Mouse (Mus musculus) mammary gland, adult 2 months (tissue): ENCODE results near the gene Sec23a. TPM values are rescaled to one million over a fixed set of nuclear protein-coding genes. Genes with fewer than 3 reads are reported as not detected.

ENCODE experiments used
- polyA plus RNA-seq: library from polyadenylated mRNA; depleted of rRNA; stranded (reverse); fragments of >200 nt; gene quantifications from 2 replicates; pipeline ENCODE4 v1.2.3, GENCODE M21; 2012; ENCODE audit warnings: low replicate concordance; rRNA removed

The Sec23a gene
- 8.8 and 29.0 TPM in 2 replicates for polyA plus RNA-seq

DNA sequence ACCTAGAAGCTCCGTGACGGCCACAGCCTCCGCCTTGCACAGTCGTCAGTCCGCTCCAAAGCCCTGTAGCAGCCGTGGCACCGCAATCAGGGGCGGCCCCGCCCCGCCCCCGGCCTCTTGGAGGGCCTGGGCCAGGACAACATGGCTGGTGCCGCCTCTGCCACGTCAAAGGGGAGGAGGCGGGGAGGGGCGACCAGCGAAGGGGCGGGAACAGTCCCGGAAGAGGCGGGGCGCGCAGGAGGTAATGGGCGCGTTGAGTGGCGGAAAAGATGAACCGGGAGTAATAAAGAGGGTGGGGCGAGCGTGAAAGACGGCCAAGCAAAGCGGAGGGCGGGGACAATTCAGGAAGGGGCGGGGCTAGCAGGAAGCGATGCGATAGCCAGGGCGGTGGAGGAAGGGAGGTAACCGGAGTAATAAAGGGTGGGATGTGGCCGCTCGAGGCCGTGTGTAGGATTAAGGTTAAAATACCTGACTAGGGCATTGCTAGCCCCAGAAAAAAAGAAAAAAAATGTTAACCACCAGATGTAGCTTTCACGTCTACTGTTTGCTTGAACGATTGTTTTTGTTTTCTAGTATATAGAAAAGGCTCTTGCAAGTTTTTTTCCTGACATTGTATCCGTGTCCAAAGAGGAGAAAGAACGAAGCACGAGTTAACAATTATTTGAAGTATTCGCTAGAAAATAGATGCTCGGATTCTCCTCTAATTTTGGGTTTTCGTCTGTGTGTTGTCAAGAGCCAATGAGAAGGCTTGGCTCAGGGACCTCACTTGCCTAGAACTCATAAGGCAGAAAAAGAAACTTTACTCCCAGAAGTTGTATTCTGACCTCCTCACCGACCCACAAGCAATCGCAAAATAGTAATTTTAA lies at the start of gene Sec23a:
Sec23a (minus strand) TSS at position 174 of the 866 bp plus-strand sequence.

DNA sequence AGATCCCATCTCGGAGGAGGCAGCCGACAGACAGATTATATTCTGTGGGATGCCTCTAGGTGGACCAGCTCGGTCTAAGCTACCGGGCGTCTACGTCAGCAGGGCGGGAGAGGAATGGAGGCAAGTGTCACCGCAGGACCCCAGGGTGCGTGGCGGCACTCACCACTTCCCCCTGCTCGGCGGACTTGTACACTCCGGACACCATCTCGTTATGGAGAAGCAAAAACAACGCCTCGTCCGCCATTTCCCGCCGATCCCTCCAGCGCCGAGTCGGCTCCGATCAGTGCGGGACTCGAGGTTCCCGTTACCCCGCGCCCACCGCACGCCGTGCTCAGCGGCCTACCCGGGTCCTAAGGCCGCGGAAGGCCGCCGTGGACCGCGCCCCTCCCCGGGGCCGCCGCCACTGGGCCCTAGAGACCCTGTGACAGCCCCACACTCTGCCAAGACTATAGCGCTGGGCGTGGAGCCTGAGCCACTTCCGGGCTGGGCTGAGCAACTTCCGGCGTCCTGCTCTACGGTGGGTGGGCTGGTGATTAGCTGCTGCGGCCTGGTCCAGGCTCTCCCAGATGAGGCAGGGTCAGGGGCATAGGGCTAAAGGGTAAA lies 49.3 kb upstream of the Sec23a start, which contains the start of gene Trappc6b:
Trappc6b (minus strand) TSS at position 480 of the 603 bp plus-strand sequence.

DNA sequence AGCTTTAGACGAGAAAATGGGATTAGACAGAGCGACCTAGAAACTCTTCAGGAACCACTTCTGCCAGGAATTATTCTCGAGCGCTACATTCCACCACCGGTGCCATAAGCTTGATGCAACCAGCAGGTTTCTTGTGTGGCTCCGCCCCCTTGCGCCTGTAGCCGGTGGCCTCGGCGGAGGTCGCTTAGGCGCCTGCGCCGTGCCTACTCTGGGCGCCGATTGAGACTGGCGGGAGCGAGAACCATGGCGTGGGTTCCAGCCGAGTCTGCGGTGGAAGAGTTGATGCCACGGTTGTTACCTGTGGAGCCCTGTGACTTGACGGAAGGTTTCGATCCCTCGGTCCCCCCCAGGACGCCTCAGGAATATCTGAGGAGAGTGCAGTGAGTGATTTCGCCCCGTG lies 1.4 kb upstream of the Sec23a start, which contains the start of gene Gemin2:
Gemin2 (plus strand) TSS at position 160 of the 400 bp plus-strand sequence.

Other genes starting within 250 kb of the Sec23a start
- 1.3 and 1.7 TPM in 2 replicates for gene Gemin2, start 1.4 kb upstream of the Sec23a start, polyA plus RNA-seq
- 50.4 and 96.6 TPM in 2 replicates for gene Trappc6b, start 49.5 kb upstream of the Sec23a start, polyA plus RNA-seq
- gene Pnn, start 54.9 kb upstream of the Sec23a start, polyA plus RNA-seq = 6.7 and 6.9 TPM in 2 replicates
- gene Mia2, start 83.8 kb upstream of the Sec23a start, polyA plus RNA-seq = 23.0 and 45.8 TPM in 2 replicates
- gene Fbxo33, start 207.7 kb upstream of the Sec23a start, polyA plus RNA-seq = 6.0 and 15.3 TPM in 2 replicates